Mouse (Mus musculus) left cerebral cortex, adult 18-20 months (tissue): ENCODE measurements around the gene Gpr180. TPM values are rescaled to one million over a fixed set of nuclear protein-coding genes. Genes with fewer than 3 reads are reported as not detected.
A peak's percentile ranks its signal among the peaks of the same experiment; 100 is the strongest.

Source experiments
- DNase-seq, 2 experiments: peaks; one replicate each; pipeline ENCODE4 v3.0.0; 2021 to 2022; ENCODE audit warnings: low spot score in 2 of 2, mixed read lengths in 1 of 2
- total RNA-seq, 2 experiments: library from RNA; stranded (reverse); gene quantifications; 2 replicates each; pipeline ENCODE4 v1.2.3; 2021

Gpr180 gene
- total RNA-seq, 2 experiments from 2014 or later = 28.6 to 30.2 TPM

DNA sequence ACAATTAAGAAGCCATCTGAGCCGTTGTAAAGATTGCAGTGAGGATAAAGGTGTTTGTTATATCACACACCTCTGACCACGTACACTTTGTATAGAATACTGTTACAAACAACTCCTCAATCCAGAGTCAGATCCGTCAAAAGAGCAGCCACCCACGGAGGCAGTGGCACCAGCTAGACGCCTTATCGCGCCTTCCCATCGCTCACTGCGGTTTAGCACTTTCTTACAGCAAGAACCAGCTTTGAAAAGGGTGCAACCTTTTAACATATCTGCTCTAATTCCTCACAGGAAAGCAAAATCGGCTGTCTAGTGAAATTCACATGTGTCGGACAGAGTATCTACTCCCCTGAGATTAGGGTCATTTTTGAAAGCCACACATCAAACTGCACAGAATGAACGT, 60.1 kb downstream of the Gpr180 start:
- no peak for DNase-seq

DNA sequence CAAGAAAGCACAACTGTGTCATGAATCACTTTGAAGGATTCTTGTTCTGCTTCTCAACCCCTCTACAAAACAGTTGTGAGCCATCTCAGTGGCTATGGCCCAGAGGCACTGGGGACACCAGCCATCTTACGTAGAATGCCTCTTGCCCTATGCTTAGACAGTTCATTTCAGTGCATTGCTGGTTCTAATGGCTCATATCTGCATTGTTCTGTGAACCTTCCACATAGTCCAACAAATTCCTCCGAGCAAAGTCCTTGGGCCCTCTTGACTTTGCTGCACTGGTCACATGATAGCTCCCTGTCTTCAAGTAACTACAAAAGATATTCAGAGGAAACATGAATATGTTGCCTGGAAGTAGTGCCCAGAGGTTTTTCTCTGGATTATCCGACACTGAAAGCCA, 63.8 kb downstream of the Gpr180 start:
- DNase-seq = no peak

DNA sequence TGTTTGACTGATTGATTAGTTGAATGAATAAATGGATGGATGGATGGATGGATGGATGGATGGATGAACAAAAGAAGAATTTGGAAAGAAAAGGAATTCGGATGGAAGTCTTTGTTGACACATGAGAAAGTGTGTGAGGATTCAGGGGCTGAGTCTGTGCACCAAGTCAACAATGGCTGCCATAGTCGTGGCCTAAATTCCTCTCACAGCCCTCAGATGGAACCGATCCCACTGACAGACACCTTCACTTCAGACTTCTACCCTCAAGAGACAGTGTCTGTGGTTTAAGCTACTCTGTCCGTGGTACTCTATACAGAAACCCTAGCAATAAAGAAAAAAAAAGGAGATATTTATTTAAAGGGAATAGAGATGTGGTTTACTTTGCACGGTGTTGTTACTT, 65.0 kb downstream of the Gpr180 start:
- no peak for DNase-seq

DNA sequence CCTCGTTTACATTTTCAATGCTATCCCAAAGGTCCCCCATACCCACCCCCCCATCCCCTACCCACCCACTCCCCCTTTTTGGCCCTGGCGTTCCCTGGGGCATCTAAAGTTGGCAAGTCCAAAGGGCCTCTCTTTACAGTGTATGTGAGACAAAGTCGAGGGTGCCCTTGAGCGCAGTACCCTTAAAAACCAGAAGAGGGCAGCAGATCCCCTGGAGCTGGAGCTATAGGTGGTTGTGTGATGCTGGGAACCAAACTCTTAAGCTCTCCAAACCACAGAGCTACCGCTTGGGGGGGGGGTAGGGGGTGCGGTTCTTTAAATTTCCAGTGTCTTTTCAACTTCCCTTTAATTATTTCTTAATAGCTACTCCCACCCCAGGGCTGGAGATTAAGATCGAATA, 66.1 kb downstream of the Gpr180 start:
- no peak for DNase-seq

DNA sequence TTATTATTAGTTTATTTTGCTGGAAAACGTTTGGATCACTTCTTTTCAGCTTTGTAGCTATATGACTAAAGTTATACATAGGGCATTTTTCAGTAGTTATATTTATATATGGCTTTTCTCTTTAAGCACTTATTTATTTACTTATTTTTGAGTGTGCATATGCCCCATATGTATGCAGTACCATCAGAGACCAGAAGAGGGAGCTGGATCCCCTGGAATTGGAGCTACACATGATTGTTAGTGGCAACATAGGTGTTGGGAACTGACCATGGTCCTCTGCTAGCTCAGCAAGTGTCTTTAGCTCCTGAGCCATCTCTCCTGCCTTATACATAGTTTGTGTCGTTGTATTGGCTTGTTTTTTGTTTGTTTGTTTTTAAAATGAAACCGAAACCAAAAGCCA, 70.4 kb downstream of the Gpr180 start:
- no peak for DNase-seq

DNA sequence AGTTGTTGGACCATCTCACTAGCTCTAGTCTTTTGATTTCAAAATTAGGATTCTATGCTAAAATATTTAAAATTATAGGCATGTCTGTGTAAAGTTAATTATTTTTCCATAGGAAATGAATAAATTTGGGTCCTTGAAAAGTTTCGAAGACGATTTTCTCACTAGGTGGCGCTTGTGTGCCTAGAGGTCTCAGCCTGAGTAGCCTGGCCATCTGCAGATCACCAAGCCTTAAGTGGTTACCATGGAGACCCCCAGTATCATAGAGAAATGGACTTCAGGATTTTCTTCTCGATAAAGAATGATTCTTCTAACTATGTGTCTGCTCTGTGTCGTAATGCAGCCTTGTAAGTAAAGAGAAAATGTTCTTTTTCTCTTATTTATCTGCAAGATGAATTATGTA, 72.7 kb downstream of the Gpr180 start:
- peak; percentile 47 to 57 for DNase-seq

DNA sequence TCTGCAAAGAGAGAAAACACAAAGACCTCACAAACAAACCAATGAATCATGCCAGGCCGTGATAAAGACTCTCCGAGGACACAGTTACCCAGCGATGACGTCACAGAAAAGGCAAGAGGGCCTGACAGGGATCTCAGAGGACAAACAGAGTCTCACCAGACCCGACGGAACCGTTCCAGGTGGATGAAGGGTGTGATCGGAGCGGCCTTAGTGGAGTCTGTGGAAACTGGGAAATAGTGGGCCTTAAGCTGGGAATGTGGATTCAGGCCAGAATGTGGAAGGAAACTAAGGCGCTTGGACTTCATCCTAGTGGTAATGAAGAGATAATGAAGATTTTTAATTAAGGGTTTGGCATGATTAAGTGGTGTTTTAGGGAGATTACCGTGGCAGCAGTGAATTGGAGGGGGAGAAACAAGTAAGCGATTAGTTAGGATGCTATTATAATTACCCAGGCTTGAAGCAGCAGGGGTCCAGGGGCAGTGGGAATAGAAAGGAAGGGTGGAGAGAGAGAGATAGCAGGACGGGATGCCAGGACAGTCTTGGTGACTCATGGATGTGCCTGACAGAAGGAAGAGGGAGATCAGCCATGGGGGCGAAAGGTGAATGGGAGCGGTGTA, 75.3 kb downstream of the Gpr180 start:
- DNase-seq = no peak

Other genes with a start within 250 kb of the Gpr180 start
- gene Dct, start 84.9 kb upstream of the Gpr180 start, total RNA-seq = under 1 TPM; 0.26 to 0.70 TPM
- 1 to 10 TPM; 7.9 to 9.1 TPM for gene Tgds, start 4.4 kb upstream of the Gpr180 start, total RNA-seq
- 10 to 100 TPM; 12.9 to 13.0 TPM for gene Sox21, start 99.9 kb downstream of the Gpr180 start, total RNA-seq
- not detected for gene Gm9376, start 129.8 kb downstream of the Gpr180 start, total RNA-seq